Mouse (Mus musculus): ENCODE results near the gene Etfdh.
"Not testable (repeated sequence)": the region's sequence is repeated elsewhere in the genome, so short reads cannot be mapped to it uniquely, and the experiment has no call there.

Gene Etfdh

DNA sequence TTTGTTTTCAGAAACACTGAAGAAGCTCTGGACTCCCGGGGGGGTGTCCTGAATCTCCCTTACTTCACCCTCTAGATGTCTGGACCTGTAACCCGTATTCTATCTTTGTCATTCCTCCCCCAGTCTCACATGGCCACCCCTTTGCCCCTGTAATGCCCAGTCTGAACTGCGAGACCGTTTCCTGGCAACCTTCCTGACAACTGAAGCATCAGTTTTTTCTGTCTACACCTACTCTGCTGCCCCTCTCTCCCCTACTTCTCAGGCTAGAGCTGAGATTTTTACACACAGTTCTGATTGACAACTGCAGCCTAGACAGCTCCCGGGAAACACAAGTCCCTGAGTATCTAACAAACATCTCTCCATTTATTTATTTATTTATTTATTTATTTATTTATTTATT, 52.4 kb downstream of the Etfdh start:
- DNase-seq, result no peak

DNA sequence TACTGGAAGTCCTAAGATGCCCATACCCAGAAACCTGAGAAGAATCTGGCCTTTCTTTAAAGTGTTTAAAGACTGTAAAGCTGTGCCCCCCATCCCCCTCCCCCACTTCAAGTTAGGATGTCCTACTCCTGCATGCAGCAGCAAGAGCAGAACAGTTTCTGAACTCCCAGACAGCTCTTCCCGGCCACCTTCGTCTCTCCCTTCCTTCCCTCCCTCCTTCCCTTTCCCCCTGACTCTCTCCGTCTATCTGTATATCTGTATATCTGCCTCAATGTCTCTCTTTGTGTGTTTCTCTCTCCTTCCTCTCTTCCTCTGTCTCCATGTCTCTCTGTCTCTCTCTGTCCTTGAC, 52.9 kb downstream of the Etfdh start:
- no peak for DNase-seq

DNA sequence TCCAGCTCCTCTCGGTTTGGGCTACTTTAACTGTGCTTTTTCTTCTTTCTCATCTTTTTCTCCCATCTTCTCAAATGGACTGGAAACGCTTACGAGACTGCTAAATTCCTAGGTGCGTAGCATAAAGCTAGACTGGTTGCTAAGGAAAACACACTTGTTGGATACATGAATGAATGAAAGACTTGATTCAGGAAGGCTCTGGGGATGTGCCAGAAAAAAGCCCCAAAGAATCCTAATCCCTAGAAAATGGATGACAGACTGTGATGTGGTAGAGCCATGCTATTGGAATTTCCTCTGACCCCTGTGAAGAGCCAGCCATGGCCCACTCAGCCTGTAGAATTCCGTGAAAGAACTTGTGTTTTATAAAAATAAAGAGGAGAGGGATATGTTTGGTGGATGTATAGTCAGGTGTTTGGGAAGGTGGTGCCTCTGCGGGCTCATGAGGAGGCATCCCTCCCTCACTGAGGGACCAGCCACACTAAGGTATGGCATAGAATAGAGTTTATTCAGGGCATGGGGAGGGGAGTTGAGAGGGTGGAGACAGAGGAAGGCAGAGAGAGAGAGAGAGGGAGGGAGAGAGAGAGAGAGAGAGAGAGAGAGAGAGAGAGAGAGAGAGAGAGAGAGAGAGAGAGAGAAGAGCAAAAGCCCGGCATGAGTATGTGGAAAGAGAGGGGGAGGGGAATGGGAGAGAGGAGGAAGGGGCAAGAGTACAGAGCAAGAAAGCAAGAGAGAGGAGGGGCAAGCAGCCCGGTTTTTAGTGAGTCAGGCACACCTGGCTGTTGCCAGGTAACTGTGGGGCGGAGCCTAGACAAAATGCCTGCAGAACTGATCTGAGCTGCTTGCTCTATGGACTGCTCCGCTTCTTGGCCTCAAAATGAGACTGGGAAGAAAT, 53.5 kb downstream of the Etfdh start:
- DNase-seq, result no peak

DNA sequence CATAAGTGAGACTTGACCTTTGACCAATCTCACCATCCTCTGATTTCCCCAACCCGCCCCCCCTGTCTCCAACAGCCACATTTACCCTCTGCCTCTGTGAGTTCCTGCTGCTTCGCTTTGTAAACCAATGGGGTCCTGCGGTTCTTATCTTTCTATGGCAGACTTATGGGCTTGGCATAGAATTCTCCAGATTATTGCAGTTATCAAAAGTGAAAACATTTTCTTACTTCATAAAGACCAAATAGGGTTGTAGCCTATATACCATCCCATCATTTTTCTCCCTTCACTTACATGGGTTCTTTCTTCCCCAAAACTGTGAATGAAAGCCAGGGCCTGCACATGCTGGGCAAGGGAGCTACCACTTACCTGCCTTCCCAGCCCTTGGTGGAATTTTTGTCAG, 55.0 kb downstream of the Etfdh start:
- no peak for DNase-seq

DNA sequence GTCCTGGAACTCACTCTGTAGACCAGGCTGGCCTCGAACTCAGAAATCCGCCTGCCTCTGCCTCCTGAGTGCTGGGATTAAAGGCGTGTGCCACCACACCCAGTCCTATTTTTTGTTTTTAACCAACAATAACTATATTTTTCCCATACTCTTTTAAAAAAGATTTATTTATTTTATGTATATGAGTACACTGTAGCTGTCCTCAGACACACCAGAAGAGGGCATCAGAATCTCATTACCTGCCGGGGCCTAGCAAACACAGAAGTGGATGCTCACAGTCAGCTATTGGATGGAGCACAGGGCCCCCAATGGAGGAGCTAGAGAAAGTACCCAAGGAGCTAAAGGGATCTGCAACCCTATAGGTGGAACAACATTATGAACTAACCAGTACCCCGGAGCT, 55.9 kb downstream of the Etfdh start:
- not testable (repeated sequence) for DNase-seq

DNA sequence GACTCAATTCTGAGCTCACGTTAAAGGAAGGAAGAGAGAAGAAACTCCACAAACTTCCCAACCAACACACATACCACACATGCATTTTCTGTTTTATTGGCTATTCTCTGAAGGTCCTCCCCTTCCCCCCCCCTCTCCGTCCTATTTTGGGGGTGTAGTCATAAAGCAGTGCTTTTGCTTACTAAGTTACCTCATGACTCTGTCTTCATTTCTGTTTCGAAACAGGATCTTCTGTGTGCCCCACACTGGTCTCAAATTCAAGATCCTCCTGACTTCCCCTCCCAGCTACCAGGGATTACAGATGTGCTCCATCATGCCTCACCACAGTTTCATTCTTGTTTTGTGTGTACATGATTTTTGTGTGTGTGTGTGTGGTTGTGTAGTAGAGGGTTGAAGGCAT, 56.9 kb downstream of the Etfdh start:
- DNase-seq, result no peak

DNA sequence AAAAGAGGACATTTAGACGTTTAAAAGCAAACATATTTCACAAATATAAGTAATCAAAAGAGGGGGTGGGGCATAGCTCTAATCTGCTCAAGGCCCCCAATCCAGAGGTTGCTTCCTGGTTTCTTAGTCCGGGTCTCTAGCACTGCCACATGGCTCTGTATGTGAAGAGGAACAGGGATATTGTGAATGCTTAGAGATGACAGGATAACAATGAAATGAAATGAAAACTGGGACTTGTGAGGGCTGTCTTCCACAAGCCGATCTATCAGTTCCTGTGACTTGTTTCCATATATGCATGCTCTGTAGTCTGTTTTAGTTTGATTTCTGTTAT, 60.0 kb downstream of the Etfdh start:
- DNase-seq, result no peak

DNA sequence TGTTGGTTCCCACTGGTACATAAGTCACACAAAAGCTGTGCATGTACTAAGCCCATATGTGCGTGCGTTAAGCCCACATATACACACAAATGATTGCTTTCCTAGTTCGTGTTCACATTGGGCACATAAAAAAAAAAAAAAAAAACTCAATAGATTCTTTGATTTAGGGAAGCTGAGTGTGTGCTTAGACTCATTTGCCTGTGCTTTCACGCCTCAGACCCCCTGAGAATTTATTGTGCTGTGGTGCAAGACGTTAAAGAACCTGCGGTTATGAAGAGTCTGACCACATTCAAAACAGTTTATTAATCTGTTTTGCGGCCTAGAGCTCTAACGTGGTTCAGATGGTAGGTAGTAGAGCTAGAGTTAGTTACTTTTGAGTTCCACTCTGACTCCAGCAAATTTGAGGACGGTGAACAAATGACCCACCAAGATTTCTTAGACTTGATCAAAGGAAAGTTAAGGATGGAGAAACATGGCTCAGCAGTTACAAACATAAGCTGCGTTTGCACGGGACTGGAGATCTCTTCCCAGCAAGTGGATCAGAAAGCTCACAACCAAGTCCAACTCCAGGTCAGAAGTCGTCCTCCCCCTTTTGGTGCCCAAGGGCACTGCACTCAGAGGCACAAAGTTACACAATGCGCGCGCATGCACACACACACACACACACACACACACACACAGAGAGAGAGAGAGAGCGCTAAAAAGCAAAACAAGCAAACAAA, 60.5 kb downstream of the Etfdh start:
- peak in 1 of 2 experiments; percentile 28 for DNase-seq

DNA sequence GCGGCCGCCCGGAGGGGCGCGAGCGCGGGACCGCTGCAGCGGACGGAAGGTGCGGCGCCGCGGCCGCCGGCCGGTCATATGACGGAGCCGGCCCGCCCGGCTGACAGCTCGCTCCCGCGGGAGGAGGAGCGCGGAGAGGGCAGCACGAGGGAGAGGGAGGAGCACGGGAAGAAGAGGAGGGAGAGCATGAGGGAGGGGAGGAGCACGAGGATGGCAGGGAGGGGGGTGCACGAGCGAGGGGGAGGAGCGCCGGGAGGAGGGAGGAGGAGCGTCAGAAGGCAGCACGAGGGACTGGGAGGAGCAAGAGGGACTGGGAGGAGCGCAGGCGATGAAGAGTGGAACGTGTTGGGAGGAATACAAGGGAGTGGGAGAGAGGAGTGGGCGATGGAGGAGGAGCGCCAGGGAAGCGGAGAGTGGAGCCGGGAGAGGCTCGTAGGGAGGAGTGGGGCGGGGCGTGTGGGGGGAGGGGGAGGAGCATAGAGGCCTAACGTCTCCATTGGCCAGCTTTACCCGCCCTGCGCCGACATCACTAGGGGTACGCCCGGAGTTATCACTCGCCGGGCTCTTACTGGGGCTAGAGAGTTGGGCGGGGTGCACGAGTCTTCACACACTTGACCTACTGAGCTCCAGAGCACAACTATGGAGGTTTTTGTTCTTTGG, 61.5 kb downstream of the Etfdh start, which contains the start of gene Fnip2:
Gene Fnip2, minus strand, starts transcription at position 94 of the 660 bp plus-strand sequence.
- DNase-seq, result peak; percentile 62 to 64

DNA sequence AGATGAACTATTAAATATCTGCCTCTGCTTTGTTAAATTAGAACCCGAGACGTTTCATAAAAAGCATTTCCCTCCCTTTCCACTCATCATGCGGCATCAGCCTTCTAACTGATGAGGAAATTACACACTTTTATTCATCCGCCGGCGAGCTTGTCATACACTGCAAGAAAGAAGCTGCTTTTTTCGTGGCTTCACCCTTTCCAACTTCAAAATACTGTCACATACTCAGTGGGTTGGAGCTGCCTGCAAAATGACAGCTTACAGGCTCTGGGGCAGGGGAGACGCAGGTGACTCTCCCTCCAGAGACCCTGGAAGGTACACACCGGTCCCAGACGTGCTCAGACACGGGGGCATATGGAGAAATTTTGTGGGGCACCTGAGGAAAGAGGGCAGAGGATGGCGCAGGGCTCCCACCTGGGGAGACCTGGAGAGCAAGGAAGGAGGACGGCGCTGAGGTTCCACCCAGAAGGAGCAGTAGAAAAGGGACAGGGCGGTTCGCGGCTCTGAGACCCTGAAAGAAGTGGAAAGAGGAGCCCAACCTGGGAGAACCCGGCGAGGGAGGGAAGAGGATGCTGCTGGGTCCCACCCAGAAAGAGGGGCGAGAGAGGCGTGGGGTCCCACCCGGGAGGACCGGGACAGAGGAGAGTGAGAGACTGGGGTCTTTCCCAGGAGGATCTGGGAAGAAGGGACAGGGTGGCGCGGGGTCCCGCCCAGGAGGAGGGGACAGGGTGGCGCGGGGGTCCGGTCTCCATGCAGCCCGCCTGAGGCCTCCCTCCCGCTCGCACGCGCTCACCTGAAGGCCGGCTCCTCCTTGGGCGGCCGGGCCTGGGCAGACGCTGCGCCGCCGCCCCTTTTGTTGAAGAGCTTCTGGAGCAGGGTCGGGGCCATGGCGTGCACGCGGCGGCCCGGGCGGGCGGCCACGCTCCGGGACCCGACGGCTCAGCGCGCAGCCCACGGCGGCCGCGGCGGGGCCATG, 62.3 kb downstream of the Etfdh start:
- peak in 1 of 2 experiments; percentile 15 for DNase-seq

DNA sequence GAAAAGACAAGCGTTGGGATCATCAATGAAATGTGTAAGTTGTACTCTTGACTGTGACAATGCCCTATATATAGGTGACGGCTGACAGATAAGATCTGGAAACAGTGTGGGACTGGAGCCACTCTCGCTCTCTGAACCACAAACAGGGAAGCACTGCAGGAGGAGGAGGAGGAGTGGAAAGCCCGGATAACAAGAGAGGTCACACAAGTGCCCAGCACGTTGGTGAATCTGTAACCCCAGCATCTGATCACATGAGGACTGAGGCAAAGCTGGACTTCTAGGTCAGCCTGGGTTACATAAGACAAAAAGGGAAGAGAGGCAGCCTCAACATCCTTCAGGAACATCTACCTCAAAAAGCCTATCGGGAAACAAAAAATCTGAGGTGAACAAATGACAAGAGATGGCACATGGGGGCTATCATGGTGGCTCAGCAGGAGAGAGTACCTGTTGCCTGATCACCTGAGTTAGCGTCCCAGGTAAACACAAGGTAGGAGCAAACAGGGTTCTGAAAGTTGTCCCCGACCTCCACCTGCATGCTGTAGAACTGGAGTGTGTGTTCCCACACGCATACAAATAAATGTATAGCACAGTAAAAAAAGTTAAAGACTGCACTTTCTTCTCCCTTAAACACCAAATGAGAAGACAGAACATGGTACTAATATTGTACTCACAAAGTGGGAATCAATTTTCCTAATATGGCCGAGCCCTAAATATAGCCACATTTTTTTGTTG, 64.3 kb downstream of the Etfdh start:
- no peak for DNase-seq

DNA sequence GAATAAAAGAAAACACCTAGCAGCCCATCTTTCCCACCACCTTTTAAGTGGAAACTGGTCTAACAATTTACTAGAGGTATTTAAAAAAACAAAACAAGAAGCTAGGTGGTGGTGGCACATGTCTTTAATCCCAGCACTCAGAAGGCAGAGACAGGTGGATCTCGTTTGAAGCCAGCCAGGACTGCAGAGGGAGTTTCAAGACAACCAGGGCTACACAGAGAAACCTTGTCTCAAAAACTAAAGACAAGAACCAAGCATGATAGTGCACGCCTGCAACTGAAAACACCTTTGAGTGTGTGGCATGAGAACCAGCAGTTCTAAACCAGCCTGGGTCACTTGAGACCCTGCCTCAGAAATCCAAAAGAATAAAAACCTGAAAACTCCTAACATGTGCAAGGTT, 65.8 kb downstream of the Etfdh start:
- DNase-seq, result no peak

DNA sequence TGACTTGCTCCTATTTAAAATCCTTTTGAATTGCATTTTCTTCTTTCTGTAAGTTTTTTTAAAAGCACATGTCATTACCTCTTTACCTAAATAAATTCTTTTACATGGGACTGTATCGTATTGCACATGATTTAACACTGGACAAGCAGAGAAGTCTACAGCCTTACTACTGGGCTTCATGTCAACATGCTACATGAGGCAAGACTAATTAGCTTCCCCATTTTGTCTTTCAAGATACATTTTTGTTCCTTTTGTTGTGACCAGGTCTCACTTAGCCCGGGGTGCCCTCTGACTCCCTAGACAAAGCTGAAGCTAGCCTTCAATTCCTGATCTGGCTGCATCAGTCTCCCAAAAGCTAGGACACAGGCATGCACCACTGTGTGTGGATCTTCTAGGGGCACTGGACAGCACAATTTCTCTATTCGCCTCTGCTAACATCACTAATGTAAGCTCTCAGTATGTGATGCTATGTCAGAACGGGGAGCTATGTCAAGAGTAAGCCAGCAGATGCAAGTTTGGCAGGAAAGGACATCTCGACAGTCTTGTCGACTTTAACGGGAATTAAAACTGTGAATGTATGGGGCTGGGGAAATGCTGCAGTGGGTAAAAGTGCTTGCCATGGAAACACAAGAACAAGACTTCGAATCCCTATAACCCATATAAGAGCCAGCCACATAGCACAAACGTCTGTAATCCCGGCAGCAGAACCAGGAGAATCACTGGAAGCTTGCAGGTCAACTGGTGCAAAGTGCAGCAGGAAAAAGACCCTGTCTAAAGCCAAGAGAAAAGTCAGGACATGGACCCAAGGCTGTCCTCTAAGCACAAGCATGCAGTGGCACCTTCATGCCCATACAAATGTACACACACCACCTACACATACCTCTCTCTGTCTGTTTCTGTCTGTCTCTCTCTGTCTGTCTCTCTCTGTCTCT, 67.2 kb downstream of the Etfdh start:
- no peak for DNase-seq

DNA sequence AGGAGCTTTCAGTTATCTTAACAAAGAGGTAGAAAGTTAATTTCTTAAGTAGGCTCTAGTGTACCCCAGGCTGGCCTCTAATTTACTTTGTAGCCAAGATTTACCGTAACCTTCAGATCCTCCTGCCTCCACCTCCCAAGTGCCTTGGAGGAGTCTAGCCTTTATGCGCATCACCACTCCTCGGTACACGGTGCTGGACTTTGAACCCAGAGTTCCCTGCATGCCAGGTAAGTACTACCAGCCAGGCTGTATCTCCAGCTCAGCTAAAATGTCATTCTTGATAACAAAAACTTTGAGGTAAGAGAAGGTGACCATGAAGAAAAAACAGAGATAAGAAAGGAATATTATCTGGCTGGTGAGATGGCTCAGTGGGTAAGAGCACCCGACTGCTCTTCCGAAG, 68.7 kb downstream of the Etfdh start:
- no peak for DNase-seq

DNA sequence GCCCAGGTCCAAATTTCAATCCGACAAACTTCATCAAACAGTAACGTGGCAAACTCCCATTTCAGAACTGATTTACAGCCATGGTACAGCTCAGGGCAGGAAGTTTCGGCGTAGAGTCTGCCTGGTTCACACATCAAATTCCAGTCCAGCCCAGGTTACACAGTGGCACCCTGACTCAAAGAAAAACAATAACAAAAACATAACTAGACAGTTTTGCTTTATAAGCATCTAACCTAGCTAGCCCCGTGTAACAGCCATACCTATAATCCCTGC, 69.6 kb downstream of the Etfdh start:
- no peak for DNase-seq

DNA sequence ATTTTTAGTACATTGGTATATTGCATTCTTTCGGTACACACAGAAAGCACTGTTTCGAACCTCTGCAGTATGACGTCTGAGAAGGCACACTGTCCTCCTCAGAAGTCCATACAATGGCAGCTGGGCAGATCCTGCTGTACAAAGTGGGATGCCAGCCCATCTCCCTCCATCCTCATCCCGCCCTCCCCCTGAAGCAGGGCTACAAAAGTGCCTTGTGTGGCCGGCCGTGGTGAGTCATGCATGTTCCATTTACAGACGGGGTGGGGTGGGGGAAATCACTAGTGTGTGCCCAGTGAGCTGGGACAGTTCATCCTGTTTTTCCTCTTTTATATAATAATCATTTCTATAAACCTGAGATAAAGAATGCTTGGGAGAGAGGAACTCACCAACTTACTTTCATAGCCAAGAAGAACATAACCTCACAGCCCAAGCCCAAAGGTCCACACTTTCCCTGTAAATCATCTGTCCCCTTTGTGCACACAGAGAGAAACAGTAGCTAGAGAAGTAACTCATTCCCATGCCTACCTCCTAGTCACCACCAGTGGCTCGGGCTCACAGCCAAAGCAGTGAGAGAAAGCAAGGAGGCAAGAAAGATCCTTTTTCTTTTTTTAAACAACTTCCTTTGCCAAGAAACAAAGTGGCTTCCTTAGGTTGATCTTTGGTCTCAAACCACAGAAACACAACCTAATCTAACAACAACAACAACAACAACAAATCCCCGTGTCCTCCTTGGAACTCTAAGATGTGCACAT, 70.1 kb downstream of the Etfdh start:
- DNase-seq, result no peak

DNA sequence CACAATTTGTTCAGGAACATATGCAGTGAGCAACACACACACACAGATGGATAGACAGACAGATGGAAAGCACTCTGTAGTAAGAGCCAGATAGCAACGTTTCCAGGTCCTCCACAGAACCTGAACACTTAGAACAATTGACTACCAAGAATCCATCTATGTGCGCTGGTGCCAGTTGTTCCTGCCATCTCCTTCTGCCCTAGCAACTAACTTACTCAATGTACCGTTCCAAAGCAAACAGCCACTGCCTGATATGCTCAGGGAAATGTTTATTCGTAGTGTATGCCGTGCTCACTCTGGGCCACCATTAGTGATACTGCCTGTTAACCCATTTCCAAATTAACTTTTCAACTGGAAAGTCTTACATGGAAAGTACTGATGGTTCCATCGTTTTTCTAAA, 74.2 kb downstream of the Etfdh start:
- DNase-seq, result no peak

All from spleen, adult 18-20 months (tissue).